Comparison of ENCODE assay signal across 25 mouse cellular contexts in genomic region chr16:95918651-95919425, GRCm38 (mm10).
DNase-seq lines count a peak whose midpoint lies in the region; TF ChIP-seq lines count a peak whose summit lies in the region.
"Had no signal": no experiment of that assay in that cellular context is flagged by ENCODE, and none has a peak within 500 bp of the region (broad histone marks: within the 10 kb centered on the region; RNA-seq: fewer than 3 reads in every experiment).

No protein-coding gene starts in this region.

- intact Hi-C loops in left cerebral cortex, adult 2 months (cut with DNase I): no loop called here
- intact Hi-C loops in left cerebral cortex, postnatal 4 days (cut with DNase I): no loop called here
- intact Hi-C loops in left cerebral cortex, postnatal 36 days (cut with DNase I): no loop called here

- H3K4me3 ChIP-seq in left cerebral cortex, adult 2 months: no peak overlapping the region
- H3K4me3 ChIP-seq: embryonic facial prominence, embryonic 10.5 days; embryonic facial prominence, embryonic 15.5 days; forebrain, embryonic 12.5 days; heart, adult 2 months; heart, embryonic 12.5 days; hindbrain, embryonic 13.5 days; limb, embryonic 12.5 days; liver, embryonic 15.5 days; midbrain, embryonic 10.5 days had no signal

- no peak for TF ChIP-seq CTCF in left cerebral cortex, adult 2 months (IDR thresholded peaks at IDR 0.05)

- peak; percentile 10 for DNase-seq in adrenal gland, postnatal 10 days
- DNase-seq in adrenal gland, postnatal 25 days: no peak
- DNase-seq in left cerebral cortex, adult 2 months (ENCODE audit: extremely low spot score in 1 of 2, low spot score in 2 of 2): peak; percentile 43 to 50
- no peak for DNase-seq in left cerebral cortex, postnatal 4 days
- DNase-seq in R1 (ENCODE audit: low read depth, low spot score): peak; percentile 72
- DNase-seq in left cerebral cortex, postnatal 36 days (ENCODE audit: low spot score in 2 of 2): peak; percentile 17 to 37
- no peak for DNase-seq in lung, postnatal 36 days
- DNase-seq in ovary, adult 18-20 months (ENCODE audit: low spot score): no peak
- DNase-seq: cerebellum, adult 18-20 months; forebrain, postnatal 0 days; heart, adult 2 months; heart, postnatal 4 days; kidney, adult 9 months; kidney, postnatal 10 days; layer of hippocampus, postnatal 36 days; lung, embryonic 14.5 days; lung, postnatal 14 days had no signal

- H3K27ac ChIP-seq in left cerebral cortex, adult 2 months: no peak overlapping the region
- H3K27ac ChIP-seq: embryonic facial prominence, embryonic 10.5 days; embryonic facial prominence, embryonic 15.5 days; forebrain, embryonic 12.5 days; heart, adult 2 months; hindbrain, embryonic 13.5 days; limb, embryonic 12.5 days; liver, embryonic 15.5 days; midbrain, embryonic 10.5 days had no signal

Comparison
In these comparisons a context has a peak if more than half of its experiments do, and no peak if none do; other contexts are left out.
1. DNase-seq: peak in adrenal gland, postnatal 10 days (single experiment), left cerebral cortex, adult 2 months (2 of 2), R1 (single experiment) and left cerebral cortex, postnatal 36 days (2 of 2); none in adrenal gland, postnatal 25 days (single experiment), left cerebral cortex, postnatal 4 days (single experiment), lung, postnatal 36 days (single experiment) and ovary, adult 18-20 months (single experiment).